Mouse (Mus musculus): ENCODE measurements at regions not wholly inside any gene's neighbourhood (a gene's known extent, or its start where the extent isn't known, plus 50 kb on each side); places are given as distances from the start of the nearest gene placed in this dataset.

- H3K27me3 ChIP-seq (replicated peaks), result no peaks in the 10 kb centered on the region
- H3K9me3 ChIP-seq (replicated peaks; ENCODE audit: low read length), result no peaks in the 10 kb centered on the region
- dilution Hi-C loops (cut with MboI; ENCODE audit: extremely low pct_ligation_motif_present, extremely low pct_unique_long_range_greater_than_20kb, low sequenced_read_pairs), result no loop called here
- no peaks in the 10 kb centered on the region for H3K79me2 ChIP-seq (replicated peaks; ENCODE audit: control insufficient read depth, extremely low read depth, insufficient read depth, poor library complexity, severe bottlenecking)
- no peaks in the 10 kb centered on the region for H3K4me1 ChIP-seq (ENCODE audit: control insufficient read depth in 1 of 2, insufficient read depth in 2 of 2)
- no peak overlapping the region for H3K4me2 ChIP-seq (ENCODE audit: insufficient read depth, low read depth, poor library complexity, severe bottlenecking)
- H3K4me3 ChIP-seq (replicated peaks in 1 of 3; ENCODE audit: low read depth in 2 of 3, low read length in 2 of 3, poor library complexity in 1 of 3), result no peak overlapping the region
- H3K27ac ChIP-seq (ENCODE audit: insufficient read depth, low read depth), result no peak overlapping the region
- no peak for DNase-seq (ENCODE audit: extremely low read depth)
- H3K36me3 ChIP-seq (replicated peaks in 1 of 2; ENCODE audit: control insufficient read depth in 1 of 2, insufficient read depth in 1 of 2, low read length in 1 of 2), result no peaks in the 10 kb centered on the region
- TF ChIP-seq MYC (IDR thresholded peaks at IDR 0.05; ENCODE audit: low read depth, low read length) (no peak), TCF12 (IDR thresholded peaks at IDR 0.05; ENCODE audit: low read depth, low read length) (no peak), EP300 (IDR thresholded peaks at IDR 0.05; ENCODE audit: low read length) (no peak), MXI1 (IDR thresholded peaks at IDR 0.05; ENCODE audit: low read depth, low read length) (no peak), ZC3H11A (IDR thresholded peaks at IDR 0.05; ENCODE audit: low read depth, low read length) (no peak), CHD2 (IDR thresholded peaks at IDR 0.05; ENCODE audit: low read length) (no peak), ZKSCAN1 (IDR thresholded peaks at IDR 0.05; ENCODE audit: borderline replicate concordance, low read depth, low read length) (no peak), ZNF384 (IDR thresholded peaks at IDR 0.05; ENCODE audit: low read depth, low read length) (no peak), CTCF (conservative IDR thresholded peaks at IDR 0.05 in 1 of 2, IDR thresholded peaks at IDR 0.05 in 1 of 2; ENCODE audit: low read depth in 2 of 2, low read length in 2 of 2) (no peak), MAFK (IDR thresholded peaks at IDR 0.05; ENCODE audit: insufficient replicate concordance, low read length) (no peak), SIN3A (IDR thresholded peaks at IDR 0.05; ENCODE audit: low read length) (no peak), RCOR1 (conservative IDR thresholded peaks at IDR 0.05; ENCODE audit: low read depth, low read length) (no peak), KAT2A (IDR thresholded peaks at IDR 0.05; ENCODE audit: insufficient replicate concordance, low read length) (no peak), MAX (IDR thresholded peaks at IDR 0.05; ENCODE audit: low read length) (no peak), POLR2AphosphoS2 (IDR thresholded peaks at IDR 0.05; ENCODE audit: low read depth, low read length) (no peak), USF1 (IDR thresholded peaks at IDR 0.05; ENCODE audit: low read depth, low read length) (no peak), RAD21 (IDR thresholded peaks at IDR 0.05; ENCODE audit: low read depth, low read length) (no peak), TBP (conservative IDR thresholded peaks at IDR 0.05; ENCODE audit: low read depth, low read length) (no peak), USF2 (conservative IDR thresholded peaks at IDR 0.05; ENCODE audit: low read depth, low read length) (no peak), MAZ (IDR thresholded peaks at IDR 0.05; ENCODE audit: low read depth, low read length) (no peak)
- in situ Hi-C loops (cut with MboI; ENCODE audit: low pct_ligation_motif_present, low pct_unique_long_range_greater_than_20kb, low sequenced_read_pairs), result no loop called here
- H3K9ac ChIP-seq (ENCODE audit: insufficient read depth, low read depth), result no peak overlapping the region
These were observed 55.4 kb upstream of the Bnc1 start for GRCm38 (mm10) chr7:82047456-82047855.

GRCm38 (mm10) chr7:82053411-82053810 lies 61.3 kb upstream of the Bnc1 start:
- Histone ChIP-seq H3K27ac (ENCODE audit: insufficient read depth, low read depth) (no peak overlapping the region), H3K36me3 (replicated peaks in 1 of 2; ENCODE audit: control insufficient read depth in 1 of 2, insufficient read depth in 1 of 2, low read length in 1 of 2) (no peaks in the 10 kb centered on the region), H3K4me3 (replicated peaks in 1 of 3; ENCODE audit: low read depth in 2 of 3, low read length in 2 of 3, poor library complexity in 1 of 3) (no peak overlapping the region), H3K9ac (ENCODE audit: insufficient read depth, low read depth) (no peak overlapping the region), H3K4me1 (ENCODE audit: control insufficient read depth in 1 of 2, insufficient read depth in 2 of 2) (no peaks in the 10 kb centered on the region), H3K9me3 (replicated peaks; ENCODE audit: low read length) (no peaks in the 10 kb centered on the region), H3K4me2 (ENCODE audit: insufficient read depth, low read depth, poor library complexity, severe bottlenecking) (no peak overlapping the region), H3K27me3 (replicated peaks) (no peaks in the 10 kb centered on the region), H3K79me2 (replicated peaks; ENCODE audit: control insufficient read depth, extremely low read depth, insufficient read depth, poor library complexity, severe bottlenecking) (no peaks in the 10 kb centered on the region)
- in situ Hi-C loops (cut with MboI; ENCODE audit: low pct_ligation_motif_present, low pct_unique_long_range_greater_than_20kb, low sequenced_read_pairs), result no loop called here
- TF ChIP-seq MYC (IDR thresholded peaks at IDR 0.05; ENCODE audit: low read depth, low read length) (no peak), NELFE (IDR thresholded peaks at IDR 0.05; ENCODE audit: low read depth, low read length) (no peak), MXI1 (IDR thresholded peaks at IDR 0.05; ENCODE audit: low read depth, low read length) (no peak), CTCF (conservative IDR thresholded peaks at IDR 0.05 in 1 of 2, IDR thresholded peaks at IDR 0.05 in 1 of 2; ENCODE audit: low read depth in 2 of 2, low read length in 2 of 2) (no peak), ETS1 (conservative IDR thresholded peaks at IDR 0.05; ENCODE audit: low read depth, low read length) (no peak)
- dilution Hi-C loops (cut with MboI; ENCODE audit: extremely low pct_ligation_motif_present, extremely low pct_unique_long_range_greater_than_20kb, low sequenced_read_pairs), result no loop called here
- no peak for DNase-seq (ENCODE audit: extremely low read depth)
